Mouse (Mus musculus) Patski (cell line): ENCODE measurements around the gene Fgfr2. TPM values are rescaled to one million over a fixed set of nuclear protein-coding genes. Genes with fewer than 3 reads are reported as not detected.

Source experiments
- ATAC-seq: fragments of 100-300 bp; one replicate; pipeline ENCODE4 v1.8.0; 2021
- CTCF ChIA-PET: fragments of 350-600 bp; sonication (Branson Sonifier 250); formaldehyde crosslinking; loops from one replicate; lab custom pipeline; 2022; ENCODE audit warnings: inconsistent platforms; lab: Charles Lee
- POLR2A ChIA-PET: fragments of 350-600 bp; sonication (Branson Sonifier 250); formaldehyde crosslinking; loops from one replicate; lab custom pipeline; 2022; ENCODE audit warnings: antibody characterized with exemption, inconsistent platforms; lab: Charles Lee
- DNase-seq: peaks from one replicate; pipeline ENCODE4 v3.0.0-alpha.2; 2011; ENCODE audit warnings: low read depth, low spot score
- H3K27me3 ChIP-seq: fragments of 371-371 bp; one replicate; pipeline ENCODE4 v1.5.1; 2021
- CTCF ChIP-seq: fragments of 100-300 bp; IDR thresholded peaks from one replicate; pipeline ENCODE4 v1.5.1; 2021
- in situ Hi-C: fragments of 300-500 bp; cut with MboI; formaldehyde crosslinking; loops from 3 replicates; pipeline ENCODE4 v1.11.1; 2018; ENCODE audit warnings: low pct_unique_long_range_greater_than_20kb, mixed read lengths
- polyA plus RNA-seq: library from polyadenylated mRNA; unstranded; gene quantifications from one replicate; pipeline ENCODE4 v1.2.3, GENCODE M21; 2021

Fgfr2 gene
- polyA plus RNA-seq, 1 experiment from 2014 or later = 48.8 TPM

DNA sequence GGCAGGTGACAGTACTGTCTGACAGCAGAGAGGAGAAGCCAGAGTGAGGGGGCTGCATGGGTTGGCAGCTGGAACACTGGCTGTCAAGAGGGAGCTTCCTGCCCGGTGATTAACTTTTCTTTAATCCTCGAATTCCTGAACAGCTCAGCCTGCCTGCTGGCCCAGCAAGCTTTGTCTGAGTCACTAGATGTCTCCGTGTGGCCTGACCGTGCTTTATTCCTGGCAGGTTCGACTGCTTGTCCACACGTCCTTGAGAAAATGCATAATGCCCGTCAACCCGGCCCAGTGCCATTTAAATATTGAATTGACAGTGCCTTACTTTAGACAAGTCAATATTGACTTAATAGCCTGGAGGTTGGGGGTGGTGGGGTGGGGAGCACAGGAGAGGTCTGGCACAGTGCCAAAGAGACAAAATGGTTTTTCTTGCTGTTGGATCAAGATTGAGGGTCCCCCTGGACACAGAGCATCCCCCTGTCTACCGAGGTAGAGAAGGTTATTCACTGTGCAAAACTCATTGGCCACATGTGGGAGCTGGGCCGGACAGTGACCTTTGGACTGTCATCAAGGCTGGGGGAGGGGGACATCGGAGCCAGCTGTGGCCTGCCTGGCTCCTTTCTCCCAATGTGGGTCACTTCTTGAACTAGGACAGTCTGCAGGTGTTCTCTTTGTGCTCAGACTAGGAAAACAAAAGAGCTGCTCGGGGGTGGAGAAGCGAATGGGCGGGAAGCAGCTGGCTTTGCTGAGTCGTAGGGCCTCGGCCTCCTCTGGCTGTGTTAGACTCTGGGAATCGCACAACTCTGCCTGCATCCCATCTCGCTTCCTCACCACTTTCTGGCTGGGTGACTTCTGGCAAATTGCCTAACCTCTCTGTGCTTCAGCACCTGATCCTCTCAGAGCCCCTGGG, 2287.9 kb downstream of the Fgfr2 start:
- DNase-seq = peak; percentile 92
- ChIA-PET POLR2A (interaction anchor here (0.6 to 1.6 kb wide), 6 partner anchors 11 to 128 kb away, joined by 3 to 9 read pairs (median 5); no protein-coding TSS in a partner anchor), CTCF (interaction anchor here (0.6 to 1.5 kb wide), 3 partner anchors 26 to 159 kb away, joined by 3 to 6 read pairs (median 3); no protein-coding TSS in a partner anchor)
- peak; percentile 65 for ATAC-seq
- TF ChIP-seq CTCF = no peak
- no peaks in the 10 kb centered on the region for H3K27me3 ChIP-seq
- in situ Hi-C loops = loop anchor here (5.0 kb wide), 2 partner anchors 62 to 142 kb away; no protein-coding TSS in a partner anchor

DNA sequence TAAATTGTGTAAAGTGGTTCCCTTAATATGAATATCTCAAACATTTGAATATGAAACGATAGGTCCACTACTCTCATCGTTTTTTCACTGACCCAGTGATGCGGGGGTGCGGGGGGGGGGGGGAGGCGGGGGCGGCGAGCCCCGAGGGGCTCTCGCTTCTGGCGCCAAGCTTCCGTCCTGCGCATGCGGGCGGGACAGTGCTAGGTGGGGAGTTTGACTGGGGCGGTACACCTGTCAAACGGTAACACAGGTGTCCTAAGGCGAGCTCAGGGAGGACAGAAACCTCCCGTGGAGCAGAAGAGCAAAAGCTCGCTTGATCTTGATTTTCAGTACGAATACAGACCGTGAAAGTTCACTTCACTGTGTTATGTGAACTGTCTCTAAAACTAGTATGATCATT, 2288.9 kb downstream of the Fgfr2 start:
- ATAC-seq (peak; percentile 94), DNase-seq (peak; percentile 90)
- ChIA-PET CTCF (interaction anchor here (1.1 to 1.5 kb wide), 3 partner anchors 17 to 160 kb away, joined by 3 to 6 read pairs (median 3); no protein-coding TSS in a partner anchor), POLR2A (interaction anchor here (0.7 to 1.6 kb wide), 5 partner anchors 13 to 129 kb away, joined by 3 to 9 read pairs (median 5); partner anchors contain the start of gene Plekha1)
- in situ Hi-C loops = no loop called here
- no peak for TF ChIP-seq CTCF
- no peaks in the 10 kb centered on the region for H3K27me3 ChIP-seq

DNA sequence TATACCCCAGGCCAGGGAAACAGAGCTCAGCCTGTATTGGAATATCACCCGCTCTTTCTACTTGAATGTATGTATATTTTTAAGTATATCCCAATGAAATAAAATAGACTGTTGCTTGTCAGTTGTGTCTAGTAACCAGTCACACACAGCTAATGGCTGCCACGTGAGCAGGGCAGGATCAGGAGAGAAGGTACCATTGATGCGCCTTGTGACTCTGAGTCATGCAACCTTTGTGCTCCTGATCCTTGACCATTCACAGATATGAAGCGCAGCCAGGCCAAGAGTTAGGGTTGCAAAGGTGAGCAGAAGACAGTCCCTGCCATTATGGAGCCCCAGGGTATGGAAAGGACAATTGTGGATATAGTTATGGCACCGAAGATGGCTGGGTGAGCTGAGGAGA, 2291.6 kb downstream of the Fgfr2 start:
- TF ChIP-seq CTCF = no peak
- POLR2A ChIA-PET = no interaction called here
- DNase-seq = no peak
- CTCF ChIA-PET = interaction anchor here (1.3 to 1.9 kb wide), 2 partner anchors 35 to 58 kb away, joined by 3 to 5 read pairs; no protein-coding TSS in a partner anchor
- H3K27me3 ChIP-seq = no peaks in the 10 kb centered on the region
- in situ Hi-C loops = no loop called here
- no peak for ATAC-seq

DNA sequence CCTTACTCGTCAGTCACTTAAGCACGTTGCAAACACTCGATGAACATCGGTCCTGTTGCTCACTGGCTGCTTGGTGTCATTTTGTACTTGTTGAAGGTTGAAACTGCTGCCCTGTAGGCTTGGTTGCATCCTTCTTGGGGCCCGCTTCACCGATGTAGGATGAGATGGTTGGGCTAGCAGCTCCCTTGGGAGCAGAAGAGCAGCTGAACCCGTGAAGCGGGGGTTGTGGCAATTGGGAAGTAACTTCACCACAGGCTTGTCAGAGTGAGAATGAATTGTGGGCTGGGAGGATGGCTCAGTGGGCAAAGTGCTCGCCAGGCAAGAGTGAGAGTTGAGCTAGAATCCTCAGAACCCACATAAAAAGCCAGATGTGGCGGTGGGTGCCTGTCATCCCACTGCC, 2294.7 kb downstream of the Fgfr2 start:
- CTCF ChIA-PET = interaction anchor here (1.1 to 1.2 kb wide), 2 partner anchors 55 to 137 kb away, joined by 3 to 5 read pairs; no protein-coding TSS in a partner anchor
- TF ChIP-seq CTCF = no peak
- in situ Hi-C loops = loop anchor here (10.0 kb wide), 1 partner anchor 54 kb away; the partner anchor contains the start of gene Btbd16

DNA sequence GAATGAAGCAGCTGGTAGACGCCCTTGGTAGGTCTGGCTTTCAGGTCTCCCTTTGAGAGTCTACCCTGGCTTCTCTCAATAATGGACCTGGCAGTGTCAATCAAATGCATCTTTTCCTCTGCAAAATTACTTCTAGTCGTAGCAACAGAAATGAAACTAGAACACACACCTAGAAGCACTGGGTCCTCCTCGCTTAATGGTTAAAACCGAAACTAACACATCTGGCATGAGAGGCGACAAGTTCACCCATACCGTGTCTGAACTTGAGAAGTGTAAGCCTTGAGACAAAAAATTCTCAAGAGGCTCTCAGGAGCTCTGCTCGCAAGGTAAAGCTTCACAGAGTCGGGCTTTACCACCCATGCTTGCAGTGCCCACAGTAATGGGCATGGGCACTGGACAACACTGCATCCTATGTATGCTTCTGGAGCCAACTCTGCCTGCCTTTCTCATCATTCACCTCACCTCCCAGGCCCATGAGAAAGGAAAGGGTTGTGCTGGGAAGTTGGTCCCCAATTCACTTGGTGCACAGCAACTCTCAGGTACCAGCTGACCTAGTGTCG, 2295.2 kb downstream of the Fgfr2 start:
- ChIA-PET POLR2A (no interaction called here), CTCF (interaction anchor here (1.1 to 1.2 kb wide), 2 partner anchors 55 to 137 kb away, joined by 3 to 5 read pairs; no protein-coding TSS in a partner anchor)
- no peak for TF ChIP-seq CTCF
- no peaks in the 10 kb centered on the region for H3K27me3 ChIP-seq
- no peak for ATAC-seq
- no peak for DNase-seq
- in situ Hi-C loops = loop anchor here (10.0 kb wide), 1 partner anchor 53 kb away; the partner anchor contains the start of gene Btbd16

More for the DNA sequence above, 2294.7 kb downstream of the Fgfr2 start:
- no peaks in the 10 kb centered on the region for H3K27me3 ChIP-seq
- POLR2A ChIA-PET = no interaction called here
- ATAC-seq (no peak), DNase-seq (no peak)

GRCm38 (mm10) chr7:130827431-130827830, 2295.7 kb downstream of the Fgfr2 start:
- POLR2A ChIA-PET = interaction anchor here (0.8 kb wide), 1 partner anchor 53 kb away, joined by 3 read pairs; no protein-coding TSS in a partner anchor
- DNase-seq = no peak
- TF ChIP-seq CTCF = peak; percentile 76
- no peak for ATAC-seq
- in situ Hi-C loops = loop anchor here (10.0 kb wide), 1 partner anchor 53 kb away; the partner anchor contains the start of gene Btbd16
- CTCF ChIA-PET = interaction anchor here (1.1 to 1.3 kb wide), 3 partner anchors 11 to 138 kb away, joined by 3 to 8 read pairs (median 5); no protein-coding TSS in a partner anchor
- no peaks in the 10 kb centered on the region for H3K27me3 ChIP-seq

DNA sequence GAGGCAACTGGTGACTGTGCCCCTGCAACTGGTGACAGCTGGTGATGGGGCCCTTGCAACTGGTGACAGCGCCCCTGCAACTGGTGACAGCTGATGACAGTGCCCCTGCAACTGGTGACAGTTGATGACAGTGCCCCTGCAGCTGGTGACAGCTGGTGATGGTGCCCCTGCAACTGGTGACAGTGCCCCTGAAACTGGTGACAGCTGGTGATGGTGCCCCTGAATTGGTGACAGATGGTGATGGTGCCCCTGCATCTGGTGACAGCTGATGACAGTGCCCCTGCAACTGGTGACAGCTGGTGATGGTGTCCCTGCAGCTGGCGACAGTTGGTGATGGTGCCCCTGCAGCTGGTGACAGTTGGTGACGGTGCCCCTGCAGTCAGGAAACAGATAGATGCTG, 2296.8 kb downstream of the Fgfr2 start:
- no peaks in the 10 kb centered on the region for H3K27me3 ChIP-seq
- POLR2A ChIA-PET = no interaction called here
- no peak for TF ChIP-seq CTCF
- DNase-seq (no peak), ATAC-seq (no peak)
- in situ Hi-C loops = loop anchor here (10.0 kb wide), 1 partner anchor 52 kb away; the partner anchor contains the start of gene Btbd16
- CTCF ChIA-PET = interaction anchor here (0.6 to 1.3 kb wide), 3 partner anchors 10 to 158 kb away, joined by 3 to 8 read pairs (median 3); partner anchors contain the start of gene Btbd16

- TF ChIP-seq CTCF = no peak
- ChIA-PET CTCF (interaction anchor here (0.7 to 1.2 kb wide), 4 partner anchors 8 to 115 kb away, joined by 3 read pairs; no protein-coding TSS in a partner anchor), POLR2A (no interaction called here)
- in situ Hi-C loops = loop anchor here (10.0 kb wide), 1 partner anchor 49 kb away; the partner anchor contains the start of gene Btbd16
- H3K27me3 ChIP-seq = no peaks in the 10 kb centered on the region
- ATAC-seq = no peak
- no peak for DNase-seq
Measured at GRCm38 (mm10) chr7:130823992-130824391, 2299.2 kb downstream of the Fgfr2 start.

GRCm38 (mm10) chr7:130819624-130820023, 2303.5 kb downstream of the Fgfr2 start:
- peak; percentile 47 for ATAC-seq
- no peak for TF ChIP-seq CTCF
- POLR2A ChIA-PET = interaction anchor here (1.5 kb wide), 1 partner anchor 12 kb away, joined by 5 read pairs; no protein-coding TSS in a partner anchor

More at GRCm38 (mm10) chr7:130819624-130820023, 2303.5 kb downstream of the Fgfr2 start:
- DNase-seq = no peak
- in situ Hi-C loops = loop anchor here (10.0 kb wide), 1 partner anchor 45 kb away; the partner anchor contains the start of gene Btbd16
- no peaks in the 10 kb centered on the region for H3K27me3 ChIP-seq
- CTCF ChIA-PET = interaction anchor here (1.7 kb wide), 1 partner anchor 96 kb away, joined by 3 read pairs; no protein-coding TSS in a partner anchor
